Mouse (Mus musculus): ENCODE results near the gene Ina. TPM values are rescaled to one million over a fixed set of nuclear protein-coding genes. Genes with fewer than 3 reads are reported as not detected.

The Ina gene
- polyA plus RNA-seq, 1 experiment from 2014 or later: 102 TPM

DNA sequence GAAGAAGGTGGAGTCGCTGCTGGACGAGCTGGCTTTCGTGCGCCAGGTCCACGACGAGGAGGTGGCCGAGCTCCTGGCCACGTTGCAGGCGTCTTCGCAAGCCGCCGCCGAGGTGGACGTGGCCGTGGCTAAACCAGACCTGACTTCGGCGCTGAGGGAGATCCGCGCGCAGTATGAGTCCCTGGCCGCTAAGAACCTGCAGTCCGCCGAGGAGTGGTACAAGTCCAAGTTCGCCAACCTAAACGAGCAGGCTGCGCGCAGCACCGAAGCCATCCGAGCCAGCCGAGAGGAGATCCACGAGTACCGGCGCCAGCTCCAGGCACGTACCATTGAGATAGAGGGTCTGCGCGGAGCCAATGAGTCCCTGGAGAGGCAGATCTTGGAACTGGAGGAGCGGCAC is 898 bp downstream of the Ina start:
- peaks cover 40% of the 10 kb centered on the region for H3K27me3 ChIP-seq (ENCODE audit: control insufficient read depth, insufficient read depth, low read length)
- ATAC-seq (replicated peaks; ENCODE audit: low FRiP score): no peak
- H3K36me3 ChIP-seq (ENCODE audit: control insufficient read depth, insufficient read depth, low read length): no peaks in the 10 kb centered on the region
- peaks cover 8% of the 10 kb centered on the region for H3K4me1 ChIP-seq (replicated peaks; ENCODE audit: control insufficient read depth, insufficient read depth, low read length)
- WGBS: 2% methylated on average over 37 of the region's 37 CpGs
- no peaks in the 10 kb centered on the region for H3K9me3 ChIP-seq (ENCODE audit: control insufficient read depth, low read length)
- H3K4me3 ChIP-seq (ENCODE audit: low read depth, low read length): peak overlapping the region; percentile 43
- H3K9ac ChIP-seq (ENCODE audit: low read length): peak overlapping the region; percentile 52
- DNase-seq (ENCODE audit: low spot score): no peak
- H3K4me2 ChIP-seq (ENCODE audit: low read depth, low read length, severe bottlenecking): peak overlapping the region; percentile 69
- H3K27ac ChIP-seq (ENCODE audit: low read depth, low read length): 0 out of 2 replicates have a peak overlapping the region, but pooled peaks have one; percentile 12

DNA sequence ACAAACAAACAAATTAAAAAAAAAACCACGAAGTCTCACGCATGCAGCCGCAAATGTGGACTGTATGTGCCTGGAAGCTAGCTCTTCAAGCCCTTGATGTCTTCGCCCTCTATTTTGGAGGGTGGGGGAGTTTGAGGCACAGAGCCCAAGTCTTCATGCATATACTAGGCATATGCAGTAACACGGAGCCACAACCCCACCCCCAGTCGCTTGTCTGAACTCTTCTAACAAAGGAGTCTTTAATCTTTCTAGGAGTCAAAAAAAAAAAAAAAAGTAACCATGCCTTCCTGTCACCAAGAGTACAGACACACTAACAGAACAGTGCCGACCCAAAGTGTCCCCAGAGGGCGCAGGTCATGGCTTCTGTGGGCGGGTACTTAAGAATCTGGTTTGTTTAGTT is 1.5 kb downstream of the Ina start:
- DNase-seq (ENCODE audit: low spot score) (no peak), ATAC-seq (replicated peaks; ENCODE audit: low FRiP score) (no peak)
- Histone ChIP-seq H3K9ac (ENCODE audit: low read length) (peak overlapping the region; percentile 52; the same call in 1 of the 2 replicates), H3K36me3 (ENCODE audit: control insufficient read depth, insufficient read depth, low read length) (no peaks in the 10 kb centered on the region), H3K27ac (ENCODE audit: low read depth, low read length) (no peak overlapping the region), H3K4me1 (replicated peaks; ENCODE audit: control insufficient read depth, insufficient read depth, low read length) (peaks cover 8% of the 10 kb centered on the region), H3K27me3 (ENCODE audit: control insufficient read depth, insufficient read depth, low read length) (peaks cover 40% of the 10 kb centered on the region), H3K4me3 (ENCODE audit: low read depth, low read length) (peak overlapping the region; percentile 43), H3K4me2 (ENCODE audit: low read depth, low read length, severe bottlenecking) (peak overlapping the region; percentile 69), H3K9me3 (ENCODE audit: control insufficient read depth, low read length) (no peaks in the 10 kb centered on the region)
- WGBS: 3% methylated on average over 9 of the region's 9 CpGs

DNA sequence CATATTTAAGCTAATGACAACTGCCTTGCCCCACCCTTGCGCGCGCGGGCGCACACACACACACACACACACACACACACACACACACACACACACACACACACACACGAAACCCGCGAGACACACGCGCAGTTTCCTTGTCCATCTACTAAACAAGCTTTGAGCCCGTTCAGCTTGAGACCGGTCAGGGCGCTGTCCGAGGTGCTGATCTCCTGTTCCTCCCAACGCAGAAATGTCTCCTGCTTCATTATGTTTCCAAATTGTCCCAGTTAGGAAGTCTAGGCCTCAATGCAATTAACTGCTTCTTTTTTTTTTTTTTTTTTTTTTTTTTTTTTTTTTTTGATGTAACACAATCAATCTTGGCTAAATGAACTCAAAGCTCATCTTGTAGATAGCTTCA is 2.0 kb downstream of the Ina start:
- no peak overlapping the region for H3K27ac ChIP-seq (ENCODE audit: low read depth, low read length)
- peak overlapping the region; percentile 69; the same call in 1 of the 2 replicates for H3K4me2 ChIP-seq (ENCODE audit: low read depth, low read length, severe bottlenecking)
- DNase-seq (ENCODE audit: low spot score) (peak; percentile 91), ATAC-seq (replicated peaks; ENCODE audit: low FRiP score) (no peak)
- H3K27me3 ChIP-seq (ENCODE audit: control insufficient read depth, insufficient read depth, low read length): peaks cover 40% of the 10 kb centered on the region
- WGBS: 2% methylated on average over 15 of the region's 15 CpGs
- no peaks in the 10 kb centered on the region for H3K36me3 ChIP-seq (ENCODE audit: control insufficient read depth, insufficient read depth, low read length)
- H3K9ac ChIP-seq (ENCODE audit: low read length): no peak overlapping the region
- H3K9me3 ChIP-seq (ENCODE audit: control insufficient read depth, low read length): no peaks in the 10 kb centered on the region
- H3K4me3 ChIP-seq (ENCODE audit: low read depth, low read length): peak overlapping the region; percentile 43
- peaks cover 8% of the 10 kb centered on the region for H3K4me1 ChIP-seq (replicated peaks; ENCODE audit: control insufficient read depth, insufficient read depth, low read length)

DNA sequence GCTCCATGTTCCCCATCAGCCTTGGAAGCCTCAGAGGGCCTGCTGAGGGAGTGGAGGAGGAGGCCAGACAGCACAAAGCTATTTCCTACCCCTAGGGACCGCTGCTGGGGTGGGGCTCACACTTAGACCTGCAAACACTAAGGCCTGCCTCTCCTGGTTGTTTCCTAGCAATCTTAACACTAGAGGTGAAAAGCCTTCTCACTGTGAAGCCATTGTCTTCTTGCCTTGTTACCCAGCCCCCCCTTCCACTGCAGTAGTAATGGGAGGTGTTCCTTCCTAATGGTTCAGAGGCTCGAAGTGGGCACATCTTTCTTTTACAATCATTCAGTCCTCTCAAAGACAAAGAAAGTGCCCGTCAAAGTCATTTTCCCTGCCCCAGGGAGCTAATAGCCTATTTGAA is 3.3 kb downstream of the Ina start:
- H3K4me3 ChIP-seq (ENCODE audit: low read depth, low read length): peak overlapping the region; percentile 15
- peak overlapping the region; percentile 30 for H3K9ac ChIP-seq (ENCODE audit: low read length)
- no peaks in the 10 kb centered on the region for H3K9me3 ChIP-seq (ENCODE audit: control insufficient read depth, low read length)
- DNase-seq (ENCODE audit: low spot score) (no peak), ATAC-seq (replicated peaks; ENCODE audit: low FRiP score) (no peak)
- peak overlapping the region; percentile 13; the same call in 1 of the 2 replicates for H3K4me2 ChIP-seq (ENCODE audit: low read depth, low read length, severe bottlenecking)
- 6% methylated on average over 3 of the region's 3 CpGs for WGBS
- peaks cover 36% of the 10 kb centered on the region for H3K27me3 ChIP-seq (ENCODE audit: control insufficient read depth, insufficient read depth, low read length)
- peaks cover 8% of the 10 kb centered on the region for H3K4me1 ChIP-seq (replicated peaks; ENCODE audit: control insufficient read depth, insufficient read depth, low read length)
- H3K36me3 ChIP-seq (ENCODE audit: control insufficient read depth, insufficient read depth, low read length): no peaks in the 10 kb centered on the region
- H3K27ac ChIP-seq (ENCODE audit: low read depth, low read length): peak overlapping the region; percentile 37; the same call in 1 of the 2 replicates

DNA sequence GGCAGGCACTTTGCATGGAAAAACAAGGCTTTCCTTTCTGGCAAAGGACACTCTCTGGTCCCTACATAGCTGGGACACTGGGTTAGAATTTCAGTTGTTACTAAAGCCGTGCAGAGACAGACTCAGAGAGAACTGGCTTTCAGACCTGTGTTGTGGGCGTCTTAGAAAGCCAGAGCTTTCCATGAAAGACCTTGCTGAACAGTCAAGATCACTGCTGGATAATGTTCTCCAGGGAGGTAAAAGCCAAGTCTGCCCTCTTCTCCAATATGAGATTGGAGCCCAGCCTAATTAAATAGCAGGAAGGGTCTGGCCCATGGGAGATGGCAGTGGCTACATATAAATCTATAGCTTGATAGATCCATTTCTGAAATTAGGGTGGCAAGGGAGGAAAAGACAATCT is 3.8 kb downstream of the Ina start:
- peak overlapping the region; percentile 37; the same call in 1 of the 2 replicates for H3K27ac ChIP-seq (ENCODE audit: low read depth, low read length)
- peaks cover 8% of the 10 kb centered on the region for H3K4me1 ChIP-seq (replicated peaks; ENCODE audit: control insufficient read depth, insufficient read depth, low read length)
- peak overlapping the region; percentile 15 for H3K4me3 ChIP-seq (ENCODE audit: low read depth, low read length)
- ATAC-seq (replicated peaks; ENCODE audit: low FRiP score) (no peak), DNase-seq (ENCODE audit: low spot score) (no peak)
- WGBS: 26% methylated on average over 2 of the region's 2 CpGs
- H3K9me3 ChIP-seq (ENCODE audit: control insufficient read depth, low read length): no peaks in the 10 kb centered on the region
- H3K36me3 ChIP-seq (ENCODE audit: control insufficient read depth, insufficient read depth, low read length): no peaks in the 10 kb centered on the region
- peak overlapping the region; percentile 13; the same call in 1 of the 2 replicates for H3K4me2 ChIP-seq (ENCODE audit: low read depth, low read length, severe bottlenecking)
- H3K27me3 ChIP-seq (ENCODE audit: control insufficient read depth, insufficient read depth, low read length): peaks cover 31% of the 10 kb centered on the region
- H3K9ac ChIP-seq (ENCODE audit: low read length): no peak overlapping the region; the same call in 1 of the 2 replicates

DNA sequence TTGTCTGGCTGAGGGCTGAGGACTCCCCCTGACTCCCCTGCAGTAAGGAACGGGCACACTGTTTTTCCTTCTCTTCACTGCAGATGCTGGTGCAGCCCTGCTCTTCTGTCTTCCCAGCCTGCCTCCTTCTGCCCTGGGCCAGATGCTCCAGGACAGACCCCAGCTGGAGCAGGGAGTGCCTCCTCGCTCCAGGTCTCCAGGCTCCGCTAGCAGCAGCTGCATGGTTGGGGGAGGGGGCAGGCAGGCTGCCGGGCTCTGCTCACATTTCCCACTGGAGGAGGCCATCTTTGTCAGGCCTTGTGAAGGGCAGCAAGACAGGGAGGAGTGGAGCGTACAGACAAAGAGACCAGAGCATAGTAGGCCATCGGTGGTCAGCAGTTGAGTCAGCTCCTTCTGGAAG is 4.8 kb downstream of the Ina start:
- Histone ChIP-seq H3K27me3 (ENCODE audit: control insufficient read depth, insufficient read depth, low read length) (peaks cover 21% of the 10 kb centered on the region), H3K27ac (ENCODE audit: low read depth, low read length) (no peak overlapping the region), H3K4me3 (ENCODE audit: low read depth, low read length) (peak overlapping the region; percentile 11; the same call in 1 of the 2 replicates), H3K4me2 (ENCODE audit: low read depth, low read length, severe bottlenecking) (peak overlapping the region; percentile 32), H3K36me3 (ENCODE audit: control insufficient read depth, insufficient read depth, low read length) (no peaks in the 10 kb centered on the region), H3K4me1 (replicated peaks; ENCODE audit: control insufficient read depth, insufficient read depth, low read length) (peaks cover 8% of the 10 kb centered on the region), H3K9me3 (ENCODE audit: control insufficient read depth, low read length) (no peaks in the 10 kb centered on the region), H3K9ac (ENCODE audit: low read length) (no peak overlapping the region)
- DNase-seq (ENCODE audit: low spot score) (peak; percentile 70), ATAC-seq (replicated peaks; ENCODE audit: low FRiP score) (peak; percentile 56; the same call in 1 of the 2 replicates)
- 26% methylated on average over 6 of the region's 6 CpGs for WGBS

DNA sequence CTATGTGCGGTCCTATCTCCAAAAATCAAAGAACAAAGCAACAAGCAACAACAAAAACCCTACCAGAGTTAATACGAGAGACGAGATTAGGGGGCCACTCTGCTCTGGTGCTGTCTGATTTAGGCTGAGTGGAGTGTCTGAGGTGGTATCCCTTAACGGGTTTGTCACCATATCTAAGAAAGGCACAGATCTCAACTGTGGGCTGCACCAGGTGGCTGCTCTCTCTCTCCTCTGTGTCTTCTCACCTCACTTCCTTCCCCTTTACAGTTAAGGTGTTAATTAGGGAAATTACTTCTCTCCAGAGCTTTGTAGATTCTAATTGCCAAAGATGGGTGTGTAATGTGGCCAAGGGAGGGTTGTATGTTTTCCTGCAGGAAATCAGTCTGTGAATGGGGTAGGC is 8.2 kb downstream of the Ina start:
- no peak overlapping the region for H3K27ac ChIP-seq (ENCODE audit: low read depth, low read length)
- no peaks in the 10 kb centered on the region for H3K9me3 ChIP-seq (ENCODE audit: control insufficient read depth, low read length)
- 0 out of 2 replicates have a peak, but pooled peaks cover 3% of the 10 kb centered on the region for H3K4me1 ChIP-seq (replicated peaks; ENCODE audit: control insufficient read depth, insufficient read depth, low read length)
- no peak for ATAC-seq (replicated peaks; ENCODE audit: low FRiP score)
- WGBS: 86% methylated on average over 4 of the region's 4 CpGs
- no peak overlapping the region for H3K9ac ChIP-seq (ENCODE audit: low read length)
- no peak overlapping the region for H3K4me2 ChIP-seq (ENCODE audit: low read depth, low read length, severe bottlenecking)
- H3K4me3 ChIP-seq (ENCODE audit: low read depth, low read length): no peak overlapping the region
- no peaks in the 10 kb centered on the region for H3K36me3 ChIP-seq (ENCODE audit: control insufficient read depth, insufficient read depth, low read length)
- H3K27me3 ChIP-seq (ENCODE audit: control insufficient read depth, insufficient read depth, low read length): no peaks in the 10 kb centered on the region
- no peak for DNase-seq (ENCODE audit: low spot score)

DNA sequence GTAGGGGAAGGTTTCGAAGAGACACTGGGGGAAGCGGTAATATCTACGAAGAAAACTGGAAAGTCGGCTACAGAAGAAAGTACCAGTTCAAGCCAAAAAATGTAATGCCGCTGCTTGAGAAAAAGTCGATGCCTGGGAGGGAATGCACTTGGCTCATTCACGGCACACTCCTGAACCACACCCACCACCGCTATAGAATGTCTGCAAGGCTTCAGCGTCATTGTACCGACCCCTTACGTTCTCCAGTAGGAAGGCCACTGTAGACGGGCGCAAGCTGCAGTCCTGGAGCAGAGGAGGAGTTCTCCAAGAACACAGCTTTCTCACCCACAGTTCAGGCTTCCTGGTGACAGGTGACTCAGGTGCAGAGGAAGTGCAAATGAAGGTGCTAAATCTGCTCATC is 9.0 kb downstream of the Ina start:
- H3K9ac ChIP-seq (ENCODE audit: low read length): no peak overlapping the region
- no peaks in the 10 kb centered on the region for H3K9me3 ChIP-seq (ENCODE audit: control insufficient read depth, low read length)
- WGBS: 90% methylated on average over 13 of the region's 13 CpGs
- DNase-seq (ENCODE audit: low spot score) (no peak), ATAC-seq (replicated peaks; ENCODE audit: low FRiP score) (no peak)
- 0 out of 2 replicates have a peak, but pooled peaks cover 3% of the 10 kb centered on the region for H3K4me1 ChIP-seq (replicated peaks; ENCODE audit: control insufficient read depth, insufficient read depth, low read length)
- no peaks in the 10 kb centered on the region for H3K27me3 ChIP-seq (ENCODE audit: control insufficient read depth, insufficient read depth, low read length)
- no peak overlapping the region for H3K4me3 ChIP-seq (ENCODE audit: low read depth, low read length)
- H3K27ac ChIP-seq (ENCODE audit: low read depth, low read length): no peak overlapping the region
- H3K36me3 ChIP-seq (ENCODE audit: control insufficient read depth, insufficient read depth, low read length): no peaks in the 10 kb centered on the region
- no peak overlapping the region for H3K4me2 ChIP-seq (ENCODE audit: low read depth, low read length, severe bottlenecking)

DNA sequence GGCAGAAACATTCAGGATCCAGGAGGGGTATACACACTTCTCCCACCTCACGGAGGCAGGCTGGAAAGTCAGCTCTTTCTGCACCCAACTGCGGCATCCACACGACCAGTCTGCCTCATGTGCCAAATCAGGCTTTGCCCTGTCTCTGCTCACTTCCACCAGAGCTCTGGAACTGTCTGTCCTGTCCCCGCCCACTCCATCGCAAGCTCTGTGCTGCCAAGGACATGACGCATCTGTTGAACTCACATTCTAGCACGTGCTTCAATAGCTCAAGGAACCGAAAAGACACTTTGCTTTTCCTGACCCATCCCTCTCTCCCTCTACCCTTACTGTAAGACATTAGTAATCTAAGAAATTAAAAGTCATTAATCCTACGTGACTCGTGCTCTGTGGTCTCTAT is 10.5 kb downstream of the Ina start:
- no peaks in the 10 kb centered on the region for H3K4me1 ChIP-seq (replicated peaks; ENCODE audit: control insufficient read depth, insufficient read depth, low read length)
- no peak overlapping the region for H3K9ac ChIP-seq (ENCODE audit: low read length)
- no peak overlapping the region for H3K4me3 ChIP-seq (ENCODE audit: low read depth, low read length)
- DNase-seq (ENCODE audit: low spot score): no peak
- H3K4me2 ChIP-seq (ENCODE audit: low read depth, low read length, severe bottlenecking): no peak overlapping the region
- WGBS: 92% methylated on average over 10 of the region's 10 CpGs
- H3K27ac ChIP-seq (ENCODE audit: low read depth, low read length): no peak overlapping the region
- no peaks in the 10 kb centered on the region for H3K9me3 ChIP-seq (ENCODE audit: control insufficient read depth, low read length)
- H3K36me3 ChIP-seq (ENCODE audit: control insufficient read depth, insufficient read depth, low read length): no peaks in the 10 kb centered on the region
- no peak for ATAC-seq (replicated peaks; ENCODE audit: low FRiP score)
- H3K27me3 ChIP-seq (ENCODE audit: control insufficient read depth, insufficient read depth, low read length): no peaks in the 10 kb centered on the region
